Mouse (Mus musculus): ENCODE measurements around the gene Ubash3a. TPM values are rescaled to one million over a fixed set of nuclear protein-coding genes. Genes with fewer than 3 reads are reported as not detected.
A peak's percentile ranks its signal among the peaks of the same experiment; 100 is the strongest.

Ubash3a gene
- polyA plus RNA-seq, 1 experiment from 2014 or later: 0.25 TPM

- Histone ChIP-seq H3K4me3 (ENCODE audit: low read depth, low read length) (no peak overlapping the region), H3K27me3 (replicated peaks; ENCODE audit: control insufficient read depth, insufficient read depth, low read length) (no peaks in the 10 kb centered on the region), H3K9ac (ENCODE audit: low read depth, low read length) (no peak overlapping the region), H3K4me1 (ENCODE audit: control insufficient read depth, insufficient read depth, low read length) (no peaks in the 10 kb centered on the region), H3K4me2 (ENCODE audit: low read depth, low read length) (no peak overlapping the region), H3K9me3 (ENCODE audit: control insufficient read depth, low read length) (no peaks in the 10 kb centered on the region), H3K27ac (replicated peaks; ENCODE audit: low read depth, low read length) (no peak overlapping the region), H3K36me3 (ENCODE audit: control insufficient read depth, insufficient read depth, low read length) (no peaks in the 10 kb centered on the region)
- DNase-seq (ENCODE audit: low spot score): no peak
- WGBS: 71% methylated on average over 4 of the region's 4 CpGs
- ATAC-seq (ENCODE audit: low read depth): no peak
Measured at GRCm38 (mm10) chr17:31259825-31260224, 52.2 kb downstream of the Ubash3a start.

DNA sequence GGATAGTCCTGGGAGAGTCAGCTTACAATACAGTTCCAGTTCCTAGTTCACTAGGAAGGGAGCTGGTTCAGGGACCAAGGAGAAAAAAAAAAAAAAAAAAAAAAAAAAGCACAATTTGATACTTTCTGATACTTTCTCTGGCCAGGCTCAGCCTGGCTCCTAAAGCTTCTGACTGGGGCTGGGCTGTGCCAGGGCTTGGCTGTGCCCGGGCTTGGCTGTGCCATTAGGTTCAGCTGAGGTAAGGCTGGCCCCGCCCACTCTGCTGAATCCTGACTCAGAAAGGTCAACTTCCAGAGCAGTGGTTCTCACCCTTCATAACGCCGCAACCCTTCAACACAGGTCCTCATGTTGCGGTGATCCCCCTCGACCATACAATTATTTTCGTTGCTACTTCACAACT, 52.8 kb downstream of the Ubash3a start:
- Histone ChIP-seq H3K4me3 (ENCODE audit: low read depth, low read length) (no peak overlapping the region), H3K36me3 (ENCODE audit: control insufficient read depth, insufficient read depth, low read length) (no peaks in the 10 kb centered on the region), H3K27ac (replicated peaks; ENCODE audit: low read depth, low read length) (no peak overlapping the region), H3K4me2 (ENCODE audit: low read depth, low read length) (no peak overlapping the region), H3K4me1 (ENCODE audit: control insufficient read depth, insufficient read depth, low read length) (0 out of 2 replicates have a peak, but pooled peaks cover 3% of the 10 kb centered on the region), H3K27me3 (replicated peaks; ENCODE audit: control insufficient read depth, insufficient read depth, low read length) (no peaks in the 10 kb centered on the region), H3K9ac (ENCODE audit: low read depth, low read length) (no peak overlapping the region), H3K9me3 (ENCODE audit: control insufficient read depth, low read length) (no peaks in the 10 kb centered on the region)
- ATAC-seq (ENCODE audit: low read depth): no peak
- no peak for DNase-seq (ENCODE audit: low spot score)
- 75% methylated on average over 7 of the region's 7 CpGs for WGBS

DNA sequence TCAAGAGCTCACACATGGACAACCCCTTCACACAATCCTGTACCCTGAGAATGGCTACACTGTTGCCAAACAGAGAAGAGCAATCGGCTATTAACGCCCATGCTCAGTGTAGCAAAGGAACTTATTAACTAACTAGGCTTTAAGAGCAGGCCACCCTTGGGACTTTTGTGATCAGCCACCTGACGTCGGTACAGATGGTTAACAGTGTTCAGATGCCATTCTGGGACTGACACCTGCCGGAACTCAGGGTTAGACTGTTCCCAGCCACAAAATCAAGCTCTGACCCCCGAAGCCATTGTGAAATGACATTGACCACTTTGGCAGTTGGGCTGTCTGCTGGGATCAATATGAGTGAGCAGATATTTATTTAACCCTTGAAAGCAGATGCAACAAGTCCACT, 53.7 kb downstream of the Ubash3a start:
- no peak for DNase-seq (ENCODE audit: low spot score)
- Histone ChIP-seq H3K4me3 (ENCODE audit: low read depth, low read length) (no peak overlapping the region), H3K27me3 (replicated peaks; ENCODE audit: control insufficient read depth, insufficient read depth, low read length) (no peaks in the 10 kb centered on the region), H3K9me3 (ENCODE audit: control insufficient read depth, low read length) (no peaks in the 10 kb centered on the region), H3K36me3 (ENCODE audit: control insufficient read depth, insufficient read depth, low read length) (no peaks in the 10 kb centered on the region), H3K4me1 (ENCODE audit: control insufficient read depth, insufficient read depth, low read length) (0 out of 2 replicates have a peak, but pooled peaks cover 3% of the 10 kb centered on the region), H3K9ac (ENCODE audit: low read depth, low read length) (no peak overlapping the region), H3K4me2 (ENCODE audit: low read depth, low read length) (no peak overlapping the region), H3K27ac (replicated peaks; ENCODE audit: low read depth, low read length) (no peak overlapping the region)
- ATAC-seq (ENCODE audit: low read depth): no peak
- WGBS: 78% methylated on average over 6 of the region's 6 CpGs

GRCm38 (mm10) chr17:31262715-31263114, 55.0 kb downstream of the Ubash3a start:
- WGBS: 58% methylated on average over 5 of the region's 5 CpGs
- Histone ChIP-seq H3K4me1 (ENCODE audit: control insufficient read depth, insufficient read depth, low read length) (0 out of 2 replicates have a peak, but pooled peaks cover 3% of the 10 kb centered on the region), H3K9ac (ENCODE audit: low read depth, low read length) (no peak overlapping the region), H3K4me2 (ENCODE audit: low read depth, low read length) (no peak overlapping the region), H3K27ac (replicated peaks; ENCODE audit: low read depth, low read length) (no peak overlapping the region), H3K4me3 (ENCODE audit: low read depth, low read length) (no peak overlapping the region), H3K9me3 (ENCODE audit: control insufficient read depth, low read length) (no peaks in the 10 kb centered on the region), H3K36me3 (ENCODE audit: control insufficient read depth, insufficient read depth, low read length) (no peaks in the 10 kb centered on the region), H3K27me3 (replicated peaks; ENCODE audit: control insufficient read depth, insufficient read depth, low read length) (no peaks in the 10 kb centered on the region)
- no peak for ATAC-seq (ENCODE audit: low read depth)
- DNase-seq (ENCODE audit: low spot score): no peak

DNA sequence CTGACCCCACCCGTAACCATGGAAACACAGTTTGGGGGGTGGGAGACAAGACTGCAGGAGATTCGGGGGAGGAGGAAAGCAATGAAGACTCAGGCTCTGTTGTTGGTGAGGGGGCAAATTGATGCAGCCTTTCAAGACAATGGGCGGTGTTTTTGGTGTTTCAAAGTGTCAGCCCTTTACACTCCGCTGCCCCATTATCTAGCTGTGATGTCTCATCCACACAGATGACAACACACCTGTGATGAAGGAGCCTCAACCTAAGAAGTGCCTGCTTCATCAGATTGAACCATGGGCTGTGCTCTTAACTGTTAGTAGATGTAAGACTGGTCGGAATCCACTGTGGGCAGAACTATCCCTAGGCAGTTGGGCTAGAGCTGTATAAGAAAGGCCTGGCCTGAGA, 56.1 kb downstream of the Ubash3a start:
- Histone ChIP-seq H3K27me3 (replicated peaks; ENCODE audit: control insufficient read depth, insufficient read depth, low read length) (no peaks in the 10 kb centered on the region), H3K9me3 (ENCODE audit: control insufficient read depth, low read length) (no peaks in the 10 kb centered on the region), H3K4me1 (ENCODE audit: control insufficient read depth, insufficient read depth, low read length) (0 out of 2 replicates have a peak, but pooled peaks cover 3% of the 10 kb centered on the region), H3K4me2 (ENCODE audit: low read depth, low read length) (no peak overlapping the region), H3K27ac (replicated peaks; ENCODE audit: low read depth, low read length) (no peak overlapping the region), H3K4me3 (ENCODE audit: low read depth, low read length) (no peak overlapping the region), H3K9ac (ENCODE audit: low read depth, low read length) (no peak overlapping the region), H3K36me3 (ENCODE audit: control insufficient read depth, insufficient read depth, low read length) (no peaks in the 10 kb centered on the region)
- ATAC-seq (ENCODE audit: low read depth): no peak
- whole genome bisulfite sequencing: 94% methylated on average over 5 of the region's 5 CpGs
- no peak for DNase-seq (ENCODE audit: low spot score)

DNA sequence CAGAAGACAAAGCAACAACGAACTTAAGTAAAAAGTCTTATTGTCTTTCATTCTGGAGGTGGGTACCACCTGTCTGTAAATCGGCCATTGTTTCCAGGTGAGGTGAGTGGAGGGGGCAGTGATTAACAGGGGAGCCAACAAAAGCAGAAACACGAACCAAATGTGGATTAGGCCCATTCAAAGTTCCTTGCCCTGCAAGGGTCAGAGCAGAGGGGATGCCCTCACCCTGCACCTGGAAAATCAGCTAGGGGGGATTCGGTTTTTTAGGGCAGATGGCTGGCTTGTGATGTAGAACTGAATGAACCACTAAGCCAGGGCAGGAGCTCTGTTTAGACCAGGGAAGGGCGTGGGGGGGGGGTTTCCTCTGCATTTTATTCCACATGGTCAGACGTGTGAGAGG, 56.7 kb downstream of the Ubash3a start:
- ATAC-seq (ENCODE audit: low read depth) (peak; percentile 18; the same call in 1 of the 2 replicates), DNase-seq (ENCODE audit: low spot score) (no peak)
- Histone ChIP-seq H3K36me3 (ENCODE audit: control insufficient read depth, insufficient read depth, low read length) (no peaks in the 10 kb centered on the region), H3K27me3 (replicated peaks; ENCODE audit: control insufficient read depth, insufficient read depth, low read length) (no peaks in the 10 kb centered on the region), H3K27ac (replicated peaks; ENCODE audit: low read depth, low read length) (no peak overlapping the region), H3K4me2 (ENCODE audit: low read depth, low read length) (no peak overlapping the region), H3K9ac (ENCODE audit: low read depth, low read length) (no peak overlapping the region), H3K9me3 (ENCODE audit: control insufficient read depth, low read length) (no peaks in the 10 kb centered on the region), H3K4me3 (ENCODE audit: low read depth, low read length) (no peak overlapping the region), H3K4me1 (ENCODE audit: control insufficient read depth, insufficient read depth, low read length) (0 out of 2 replicates have a peak, but pooled peaks cover 3% of the 10 kb centered on the region)
- WGBS: 42% methylated on average over 6 of the region's 6 CpGs

GRCm38 (mm10) chr17:31265171-31265572, 57.5 kb downstream of the Ubash3a start:
- no peak overlapping the region for H3K9ac ChIP-seq (ENCODE audit: low read depth, low read length)
- ATAC-seq (ENCODE audit: low read depth) (peak; percentile 65; the same call in 1 of the 2 replicates), DNase-seq (ENCODE audit: low spot score) (peak; percentile 69)
- no peaks in the 10 kb centered on the region for H3K9me3 ChIP-seq (ENCODE audit: control insufficient read depth, low read length)
- H3K27ac ChIP-seq (replicated peaks; ENCODE audit: low read depth, low read length): no peak overlapping the region
- no peaks in the 10 kb centered on the region for H3K27me3 ChIP-seq (replicated peaks; ENCODE audit: control insufficient read depth, insufficient read depth, low read length)
- H3K4me1 ChIP-seq (ENCODE audit: control insufficient read depth, insufficient read depth, low read length): 0 out of 2 replicates have a peak, but pooled peaks cover 3% of the 10 kb centered on the region
- WGBS: 8% methylated on average over 3 of the region's 3 CpGs
- H3K4me3 ChIP-seq (ENCODE audit: low read depth, low read length): no peak overlapping the region
- H3K4me2 ChIP-seq (ENCODE audit: low read depth, low read length): no peak overlapping the region
- no peaks in the 10 kb centered on the region for H3K36me3 ChIP-seq (ENCODE audit: control insufficient read depth, insufficient read depth, low read length)

DNA sequence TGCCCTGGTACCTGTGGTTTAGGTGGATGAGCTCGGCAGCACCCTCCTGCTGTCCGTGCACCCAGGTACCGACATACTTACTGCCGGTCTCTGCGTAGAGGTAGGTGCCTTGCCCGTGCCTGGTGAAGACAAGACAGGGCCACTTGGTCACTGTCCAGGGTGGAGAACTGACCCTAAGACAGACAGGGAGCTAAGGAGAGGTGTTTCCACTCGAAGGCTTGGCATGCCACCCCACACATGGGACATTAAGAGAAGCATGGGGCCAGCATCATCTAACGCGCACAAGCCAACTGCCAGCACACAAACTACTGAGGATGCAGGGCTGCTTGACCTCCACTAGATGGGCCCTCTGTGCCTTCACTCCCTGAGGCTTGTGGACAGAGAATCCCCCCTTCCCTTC, 58.2 kb downstream of the Ubash3a start:
- no peak for ATAC-seq (ENCODE audit: low read depth)
- 89% methylated on average over 9 of the region's 9 CpGs for WGBS

DNA sequence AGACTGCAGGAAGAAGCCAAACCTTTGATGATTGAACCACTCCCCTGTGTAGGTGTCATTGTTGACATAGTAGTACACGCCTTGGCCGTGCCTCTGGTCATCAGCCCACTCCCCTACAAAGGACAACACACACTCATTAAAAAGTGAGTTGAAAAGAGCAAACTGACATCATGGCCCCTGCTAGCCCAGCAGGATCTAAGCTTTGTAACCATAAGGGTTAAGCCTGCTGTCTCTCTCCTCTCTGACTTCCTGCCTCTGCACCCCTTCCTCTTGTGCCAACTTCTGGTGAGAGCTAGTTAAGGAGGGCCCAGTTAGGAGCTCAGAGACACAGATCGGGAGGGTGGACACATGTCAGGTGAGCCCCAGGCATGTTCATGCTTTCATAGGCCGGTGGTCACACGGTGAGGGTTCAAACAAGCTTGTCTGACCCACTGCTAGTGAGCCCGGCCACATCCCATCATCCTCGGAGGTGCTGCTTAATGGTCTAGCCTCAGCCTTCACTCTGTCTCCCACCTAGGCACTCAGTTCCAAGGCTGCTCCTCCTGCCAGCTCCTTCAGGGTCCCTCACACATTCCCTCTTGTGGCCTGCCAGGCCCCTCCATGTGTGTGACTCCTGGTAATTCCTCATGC, 58.8 kb downstream of the Ubash3a start:
- H3K4me1 ChIP-seq (ENCODE audit: control insufficient read depth, insufficient read depth, low read length): 0 out of 2 replicates have a peak, but pooled peaks cover 3% of the 10 kb centered on the region
- 81% methylated on average over 7 of the region's 7 CpGs for WGBS
- H3K4me2 ChIP-seq (ENCODE audit: low read depth, low read length): no peak overlapping the region
- no peak for DNase-seq (ENCODE audit: low spot score)
- H3K27me3 ChIP-seq (replicated peaks; ENCODE audit: control insufficient read depth, insufficient read depth, low read length): no peaks in the 10 kb centered on the region
- H3K9ac ChIP-seq (ENCODE audit: low read depth, low read length): no peak overlapping the region
- H3K27ac ChIP-seq (replicated peaks; ENCODE audit: low read depth, low read length): no peak overlapping the region
- no peak overlapping the region for H3K4me3 ChIP-seq (ENCODE audit: low read depth, low read length)
- no peak for ATAC-seq (ENCODE audit: low read depth)
- no peaks in the 10 kb centered on the region for H3K9me3 ChIP-seq (ENCODE audit: control insufficient read depth, low read length)
- no peaks in the 10 kb centered on the region for H3K36me3 ChIP-seq (ENCODE audit: control insufficient read depth, insufficient read depth, low read length)

More for the DNA sequence above, 58.2 kb downstream of the Ubash3a start:
- Histone ChIP-seq H3K4me3 (ENCODE audit: low read depth, low read length) (no peak overlapping the region), H3K27ac (replicated peaks; ENCODE audit: low read depth, low read length) (no peak overlapping the region), H3K27me3 (replicated peaks; ENCODE audit: control insufficient read depth, insufficient read depth, low read length) (no peaks in the 10 kb centered on the region), H3K9ac (ENCODE audit: low read depth, low read length) (no peak overlapping the region), H3K9me3 (ENCODE audit: control insufficient read depth, low read length) (no peaks in the 10 kb centered on the region), H3K4me2 (ENCODE audit: low read depth, low read length) (no peak overlapping the region), H3K36me3 (ENCODE audit: control insufficient read depth, insufficient read depth, low read length) (no peaks in the 10 kb centered on the region), H3K4me1 (ENCODE audit: control insufficient read depth, insufficient read depth, low read length) (0 out of 2 replicates have a peak, but pooled peaks cover 3% of the 10 kb centered on the region)
- no peak for DNase-seq (ENCODE audit: low spot score)
